Mouse (Mus musculus) frontal cortex, postnatal 36 days (tissue): ENCODE results near the gene Mmp14.
A peak's percentile ranks its signal among the peaks of the same experiment; 100 is the strongest.

Source experiments
- DNase-seq, 2 experiments: peaks; one replicate each; pipeline ENCODE4 v3.0.0; 2022; ENCODE audit warnings: low spot score in 2 of 2

The Mmp14 gene

GRCm38 (mm10) chr14:54413877-54414700 lies 17.3 kb upstream of the Mmp14 start:
- DNase-seq: no peak

GRCm38 (mm10) chr14:54415241-54416020 lies 16.0 kb upstream of the Mmp14 start:
- DNase-seq: no peak

- no peak for DNase-seq
Measured at GRCm38 (mm10) chr14:54416229-54416775, 15.1 kb upstream of the Mmp14 start.

DNA sequence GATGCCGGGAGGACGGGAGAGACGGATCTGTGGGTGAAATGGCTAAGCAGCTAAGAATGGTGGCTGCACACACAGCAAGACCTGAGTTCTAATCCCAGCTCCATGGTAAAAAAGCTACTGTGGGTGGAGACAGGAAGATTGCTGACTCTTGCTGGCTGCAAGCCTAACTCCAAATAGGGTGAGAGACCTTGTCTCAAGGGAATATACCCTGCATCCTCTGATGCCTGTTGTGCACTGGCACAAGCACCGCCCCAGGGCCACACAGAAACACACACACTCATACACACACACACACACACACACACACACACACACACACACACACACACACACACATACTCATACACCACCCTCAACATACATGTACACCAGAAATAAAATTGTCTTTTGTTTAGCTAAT lies 14.6 kb upstream of the Mmp14 start:
- DNase-seq: no peak

GRCm38 (mm10) chr14:54417623-54418081 lies 13.8 kb upstream of the Mmp14 start, which contains the start of gene Slc7a7:
Gene Slc7a7, minus strand, starts transcription at chr14:54417780.
- no peak for DNase-seq

- DNase-seq: no peak
Measured at GRCm38 (mm10) chr14:54421014-54421413, 10.4 kb upstream of the Mmp14 start.

DNA sequence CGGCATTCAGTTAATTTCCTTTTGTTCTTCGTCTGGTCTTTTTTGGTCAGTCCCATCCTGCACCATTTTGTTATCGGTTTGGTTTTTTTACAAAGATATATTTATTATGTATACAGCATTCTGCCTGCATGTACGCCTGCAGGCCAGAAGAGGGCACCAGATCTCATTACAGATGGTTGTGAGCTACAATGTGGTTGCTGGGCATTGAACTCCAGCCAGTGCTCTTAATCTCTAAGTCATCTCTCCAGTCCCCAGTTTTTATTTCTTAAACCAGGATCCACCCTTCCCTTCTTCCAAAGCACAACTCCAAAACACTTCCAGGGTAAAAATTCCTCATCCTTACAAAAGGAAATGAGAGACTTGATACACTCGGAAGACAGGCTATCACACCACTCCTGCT lies 8.0 kb upstream of the Mmp14 start:
- no peak for DNase-seq

GRCm38 (mm10) chr14:54424634-54425033 lies 6.8 kb upstream of the Mmp14 start:
- no peak for DNase-seq

DNA sequence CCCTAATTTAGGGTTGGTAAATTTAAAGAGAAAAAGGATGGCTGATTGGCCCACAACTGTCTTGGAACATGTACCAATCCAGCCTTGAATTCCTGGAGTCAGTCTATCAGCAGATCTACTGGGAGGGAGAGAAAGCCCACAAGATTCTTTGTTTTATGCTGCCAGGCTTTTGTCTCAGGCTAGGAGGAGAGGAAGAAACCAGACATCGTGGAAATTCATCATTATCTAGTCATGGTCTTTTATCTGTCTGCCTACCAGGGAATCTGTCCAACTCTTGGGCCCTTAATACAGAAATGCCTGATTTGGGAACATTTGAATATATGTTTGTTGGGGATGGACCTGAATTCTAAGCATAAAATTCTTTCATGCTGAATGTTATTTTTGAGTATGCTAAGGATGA lies 5.9 kb upstream of the Mmp14 start:
- DNase-seq: no peak

DNA sequence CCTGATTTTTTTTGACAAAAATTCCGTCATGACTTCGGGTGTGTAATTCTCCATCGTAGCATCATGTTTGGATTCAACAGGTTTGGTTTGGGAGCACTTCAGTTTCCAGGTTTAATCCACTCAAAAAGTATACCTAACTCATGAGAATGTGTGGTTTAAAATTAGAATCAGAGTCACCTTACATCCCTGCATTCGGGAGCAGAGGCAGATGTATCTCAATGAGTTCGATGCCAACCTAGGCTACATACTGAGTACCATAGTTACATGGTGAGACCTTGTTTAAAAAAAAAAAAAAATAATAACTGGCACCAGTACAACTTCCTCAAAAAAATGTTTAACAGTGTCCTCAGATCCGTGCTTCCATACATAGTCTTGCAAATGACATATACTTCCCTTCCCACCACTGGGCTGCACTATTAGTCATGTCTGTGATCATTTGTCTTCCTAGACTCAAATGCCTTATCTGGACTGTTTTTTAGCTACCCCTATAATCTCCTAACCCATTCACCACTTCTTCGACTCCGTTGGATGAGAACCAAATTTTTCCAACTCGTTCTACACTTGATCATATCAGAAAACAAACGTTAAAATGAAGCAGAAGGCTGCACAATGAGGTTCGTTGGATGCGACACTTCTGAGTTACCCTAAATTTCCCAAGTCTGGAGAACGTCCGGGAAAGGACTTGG lies 5.3 kb upstream of the Mmp14 start:
- no peak for DNase-seq

GRCm38 (mm10) chr14:54426689-54427398 lies 4.6 kb upstream of the Mmp14 start, which contains the start of gene Mrpl52:
Gene Mrpl52, plus strand, starts transcription at chr14:54426909.
- peak; percentile 91 to 94 for DNase-seq

DNA sequence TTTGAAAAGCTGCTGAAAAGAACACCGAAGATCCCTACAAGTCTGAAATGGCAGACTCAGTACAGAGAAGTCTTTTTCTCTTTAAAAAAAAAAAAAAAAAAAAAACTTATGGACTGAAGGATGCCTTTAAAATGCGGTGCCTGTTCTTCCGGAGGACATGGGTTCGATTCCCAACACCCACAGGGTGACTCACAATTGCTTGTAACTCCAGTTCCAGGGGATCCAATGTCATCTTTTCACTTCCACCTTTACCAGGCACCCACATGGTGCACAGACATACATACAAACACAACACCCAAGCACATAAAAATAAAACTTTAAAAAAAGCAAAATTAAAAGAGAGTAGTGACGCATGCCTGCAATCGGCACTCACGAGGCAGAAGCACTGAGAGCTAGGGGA lies 3.7 kb upstream of the Mmp14 start:
- DNase-seq: no peak

GRCm38 (mm10) chr14:54428421-54428820 lies 3.0 kb upstream of the Mmp14 start:
- no peak for DNase-seq

- no peak for DNase-seq
Measured at GRCm38 (mm10) chr14:54429332-54430093, 1.9 kb upstream of the Mmp14 start.

GRCm38 (mm10) chr14:54430406-54431145 lies 836 bp upstream of the Mmp14 start:
- no peak for DNase-seq

- no peak for DNase-seq
Measured at GRCm38 (mm10) chr14:54432078-54432836, 845 bp downstream of the Mmp14 start.

GRCm38 (mm10) chr14:54432837-54433830 lies 1.7 kb downstream of the Mmp14 start:
- DNase-seq: peak in 1 of 2 experiments; percentile 43
